Mouse (Mus musculus): ENCODE measurements around the gene Sirt2.

- TF ChIP-seq CTCF (IDR thresholded peaks at IDR 0.05; ENCODE audit: low read depth, low read length) (peak; percentile 35), POLR2A (IDR thresholded peaks at IDR 0.05; ENCODE audit: insufficient read depth, low read length) (no peak)
These were observed 26.1 kb downstream of the Sirt2 start for GRCm38 (mm10) chr7:28792391-28793185.

Data from ES-Bruce4 (cell line).